Mouse (Mus musculus): ENCODE measurements at regions not wholly inside any gene's neighbourhood (a gene's known extent, or its start where the extent isn't known, plus 50 kb on each side); places are given as distances from the start of the nearest gene placed in this dataset.

DNA sequence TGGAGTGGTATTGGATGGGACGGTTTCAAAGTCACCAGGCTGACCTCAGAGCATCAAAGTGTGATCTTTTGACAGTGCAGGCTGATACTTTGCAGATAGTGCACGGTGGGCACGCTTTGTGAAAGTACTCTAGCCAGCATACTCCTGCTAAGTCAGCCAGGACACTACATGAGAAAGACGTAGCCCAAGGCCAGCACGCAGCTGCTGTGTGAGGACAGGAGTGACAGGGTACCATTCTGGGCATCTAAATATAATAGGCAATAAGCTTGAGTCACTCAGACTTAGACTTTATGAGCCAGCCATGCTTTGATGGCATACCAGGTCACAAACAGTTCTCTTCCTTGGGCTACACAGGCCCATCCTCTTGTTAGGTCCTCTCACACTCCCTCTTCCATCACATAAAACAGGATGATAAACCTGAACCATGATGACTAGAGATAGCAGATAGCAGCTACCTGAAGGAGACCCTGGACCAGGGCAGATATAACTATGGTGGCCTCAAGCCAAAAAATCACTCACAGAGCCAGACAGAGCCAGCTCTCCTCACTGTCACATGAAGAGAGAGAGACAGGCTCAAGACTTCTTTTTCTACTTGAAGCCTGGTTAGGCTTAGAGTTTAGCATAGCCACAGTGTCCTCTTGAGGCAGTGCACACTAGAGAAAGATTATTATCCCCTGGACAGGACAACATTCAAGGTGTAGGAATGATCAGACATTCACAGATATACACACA, 156.7 kb upstream of the Rreb1 start:
- TF ChIP-seq CTCF (IDR thresholded peaks at IDR 0.05; ENCODE audit: borderline replicate concordance, insufficient read depth, low read depth, low read length) (no peak), POLR2A (IDR thresholded peaks at IDR 0.05; ENCODE audit: borderline replicate concordance, insufficient read depth, low read length) (no peak)

Data from cerebellum, adult 2 months (tissue).